Mouse (Mus musculus): ENCODE measurements at regions not wholly inside any gene's neighbourhood (a gene's known extent, or its start where the extent isn't known, plus 50 kb on each side); places are given as distances from the start of the nearest gene placed in this dataset.

DNA sequence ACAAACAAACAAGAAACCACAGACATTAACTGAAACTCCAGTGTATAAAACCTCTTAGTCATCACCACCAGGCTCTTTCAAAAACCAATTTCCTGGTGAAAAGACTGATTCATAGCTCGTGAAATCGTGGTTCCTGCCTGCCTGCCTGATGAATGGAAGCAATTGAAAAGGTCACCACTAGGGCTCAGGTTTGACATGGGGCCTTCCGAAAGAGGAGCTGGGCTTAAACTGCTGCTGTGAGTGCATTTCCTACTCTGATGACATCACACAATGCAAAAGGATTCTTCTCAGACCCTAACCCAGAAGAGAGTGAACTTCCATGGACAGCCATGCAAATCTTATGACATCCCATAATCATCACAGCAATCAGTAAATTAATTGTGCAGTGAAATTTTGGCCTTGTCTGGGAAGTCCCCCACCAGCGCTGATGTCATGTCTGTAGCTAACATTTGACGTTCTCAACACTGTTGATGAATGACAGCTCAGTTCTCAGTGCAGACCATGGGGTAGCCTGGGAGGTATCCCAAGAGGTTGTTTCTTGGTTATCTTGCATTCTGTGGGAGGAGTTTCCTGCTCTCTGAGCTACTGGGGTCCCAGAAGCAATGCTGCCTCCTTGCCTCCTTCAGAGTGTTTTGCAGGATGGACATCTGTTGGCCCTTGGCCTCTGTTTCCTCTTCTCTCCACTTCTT, 182.9 kb downstream of the Fam76b start:
- no peak overlapping the region for H3K4me3 ChIP-seq (ENCODE audit: low read depth, low read length)
- no peaks in the 10 kb centered on the region for H3K36me3 ChIP-seq (ENCODE audit: control insufficient read depth, insufficient read depth, low read length)
- H3K9ac ChIP-seq (replicated peaks; ENCODE audit: low read depth, low read length) = no peak overlapping the region
- H3K27ac ChIP-seq (ENCODE audit: low read length) = no peak overlapping the region
- no peak for ATAC-seq (ENCODE audit: insufficient number of reproducible peaks, insufficient read depth, low FRiP score, low read depth)
- no peaks in the 10 kb centered on the region for H3K27me3 ChIP-seq (ENCODE audit: control insufficient read depth, insufficient read depth, low read length)
- no peaks in the 10 kb centered on the region for H3K4me1 ChIP-seq (ENCODE audit: control insufficient read depth, insufficient read depth, low read length)
- H3K9me3 ChIP-seq (ENCODE audit: control insufficient read depth, low read depth, low read length) = no peaks in the 10 kb centered on the region
- 46% methylated on average over 5 of the region's 5 CpGs for WGBS
- H3K4me2 ChIP-seq (replicated peaks; ENCODE audit: low read depth, low read length) = no peak overlapping the region

DNA sequence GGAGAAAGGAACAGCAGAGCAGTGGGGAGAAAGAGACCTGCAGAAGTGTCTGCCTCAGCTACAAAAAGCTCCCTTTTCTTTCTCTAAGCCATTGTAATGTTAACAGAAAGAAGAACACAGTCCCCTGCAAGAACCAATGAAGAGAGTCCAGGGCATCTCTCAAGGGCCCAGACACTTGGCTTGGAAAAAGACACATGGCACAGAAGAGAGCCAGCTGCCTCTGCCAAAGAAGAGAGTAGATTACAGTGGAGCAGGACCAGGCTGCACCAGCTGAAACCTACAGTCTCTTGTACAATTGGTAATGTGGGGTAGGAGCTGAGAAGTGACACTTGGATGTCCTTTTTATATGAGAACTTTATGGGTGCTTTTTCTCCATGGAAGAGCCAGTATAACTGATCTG, 196.7 kb downstream of the Fam76b start:
- H3K9me3 ChIP-seq (ENCODE audit: control insufficient read depth, low read depth, low read length) = no peaks in the 10 kb centered on the region
- no peak overlapping the region for H3K4me2 ChIP-seq (replicated peaks; ENCODE audit: low read depth, low read length)
- H3K9ac ChIP-seq (replicated peaks; ENCODE audit: low read depth, low read length) = no peak overlapping the region
- H3K27ac ChIP-seq (ENCODE audit: low read length) = no peak overlapping the region
- no peak for ATAC-seq (ENCODE audit: insufficient number of reproducible peaks, insufficient read depth, low FRiP score, low read depth)
- H3K27me3 ChIP-seq (ENCODE audit: control insufficient read depth, insufficient read depth, low read length) = no peaks in the 10 kb centered on the region
- no peaks in the 10 kb centered on the region for H3K4me1 ChIP-seq (ENCODE audit: control insufficient read depth, insufficient read depth, low read length)
- no peaks in the 10 kb centered on the region for H3K36me3 ChIP-seq (ENCODE audit: control insufficient read depth, insufficient read depth, low read length)
- H3K4me3 ChIP-seq (ENCODE audit: low read depth, low read length) = no peak overlapping the region

DNA sequence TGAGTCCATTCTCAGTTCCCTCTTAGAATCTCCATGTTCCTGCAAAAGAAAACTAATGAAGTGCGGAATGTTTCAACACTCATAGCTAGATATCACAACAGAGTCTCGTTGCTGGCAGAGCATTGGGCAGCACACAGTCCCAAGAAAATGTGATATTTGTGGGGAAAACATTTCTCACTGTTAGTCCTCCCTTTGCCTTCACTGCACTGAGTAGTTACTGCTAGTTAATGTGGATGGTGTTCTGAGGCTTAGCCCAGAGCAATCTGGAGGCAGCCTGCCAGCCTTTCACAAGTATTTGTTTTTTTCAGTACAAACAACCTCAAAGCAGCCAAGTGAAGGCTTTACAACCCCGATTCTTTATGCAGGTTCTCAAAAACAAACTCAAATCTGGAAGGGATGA, 197.2 kb downstream of the Fam76b start:
- Histone ChIP-seq H3K27me3 (ENCODE audit: control insufficient read depth, insufficient read depth, low read length) (no peaks in the 10 kb centered on the region), H3K4me2 (replicated peaks; ENCODE audit: low read depth, low read length) (no peak overlapping the region), H3K4me3 (ENCODE audit: low read depth, low read length) (no peak overlapping the region), H3K9ac (replicated peaks; ENCODE audit: low read depth, low read length) (no peak overlapping the region), H3K27ac (ENCODE audit: low read length) (no peak overlapping the region), H3K36me3 (ENCODE audit: control insufficient read depth, insufficient read depth, low read length) (no peaks in the 10 kb centered on the region), H3K9me3 (ENCODE audit: control insufficient read depth, low read depth, low read length) (no peaks in the 10 kb centered on the region), H3K4me1 (ENCODE audit: control insufficient read depth, insufficient read depth, low read length) (no peaks in the 10 kb centered on the region)
- no peak for ATAC-seq (ENCODE audit: insufficient number of reproducible peaks, insufficient read depth, low FRiP score, low read depth)
- 58% methylated on average over 3 of the region's 3 CpGs for WGBS

- Histone ChIP-seq H3K4me1 (ENCODE audit: control insufficient read depth, insufficient read depth, low read length) (no peaks in the 10 kb centered on the region), H3K27me3 (ENCODE audit: control insufficient read depth, insufficient read depth, low read length) (no peaks in the 10 kb centered on the region), H3K27ac (ENCODE audit: low read length) (no peak overlapping the region), H3K4me3 (ENCODE audit: low read depth, low read length) (no peak overlapping the region), H3K9me3 (ENCODE audit: control insufficient read depth, low read depth, low read length) (no peaks in the 10 kb centered on the region), H3K9ac (replicated peaks; ENCODE audit: low read depth, low read length) (no peak overlapping the region), H3K4me2 (replicated peaks; ENCODE audit: low read depth, low read length) (no peak overlapping the region), H3K36me3 (ENCODE audit: control insufficient read depth, insufficient read depth, low read length) (no peaks in the 10 kb centered on the region)
- no peak for ATAC-seq (ENCODE audit: insufficient number of reproducible peaks, insufficient read depth, low FRiP score, low read depth)
- WGBS = 46% methylated on average over 5 of the region's 5 CpGs
Observed at GRCm38 (mm10) chr9:14028056-14028455, 200.5 kb downstream of the Fam76b start.

DNA sequence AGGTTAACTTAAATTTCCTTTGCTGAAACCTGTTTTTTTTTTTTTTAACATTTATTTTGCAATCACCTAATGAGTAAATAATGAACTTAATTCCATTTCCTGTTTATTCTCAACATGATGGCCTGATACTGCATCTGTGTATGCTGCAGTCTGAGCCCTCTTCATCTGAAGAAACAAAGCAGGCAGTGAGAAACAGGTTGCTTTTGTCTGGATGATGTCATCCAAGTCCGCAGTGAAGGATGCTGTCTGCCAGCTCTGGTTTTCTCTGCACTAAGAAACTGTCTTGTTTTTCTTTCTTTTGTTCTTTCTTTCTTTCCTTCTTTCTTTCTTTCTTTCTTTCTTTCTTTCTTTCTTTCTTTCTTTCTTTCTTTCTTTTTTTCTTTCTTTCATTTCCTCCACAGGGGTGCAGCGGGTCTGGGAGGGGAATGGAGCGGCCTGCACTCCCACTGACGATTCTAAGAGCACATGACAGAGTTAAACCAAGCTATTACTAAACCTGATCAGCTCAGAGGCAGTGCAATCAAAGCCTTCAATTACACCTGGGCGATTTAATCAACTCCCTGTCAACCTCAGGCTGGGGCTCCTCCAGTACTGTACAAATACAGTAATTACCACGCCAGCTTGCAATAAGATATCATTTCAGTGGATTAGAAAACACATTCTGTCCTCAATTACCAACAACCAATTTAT, 204.0 kb downstream of the Fam76b start:
- H3K9me3 ChIP-seq (ENCODE audit: control insufficient read depth, low read depth, low read length) = no peaks in the 10 kb centered on the region
- 57% methylated on average over 6 of the region's 6 CpGs for WGBS
- ATAC-seq (ENCODE audit: insufficient number of reproducible peaks, insufficient read depth, low FRiP score, low read depth) = no peak
- H3K4me1 ChIP-seq (ENCODE audit: control insufficient read depth, insufficient read depth, low read length) = no peaks in the 10 kb centered on the region
- H3K27ac ChIP-seq (ENCODE audit: low read length) = no peak overlapping the region
- no peak overlapping the region for H3K4me2 ChIP-seq (replicated peaks; ENCODE audit: low read depth, low read length)
- no peaks in the 10 kb centered on the region for H3K27me3 ChIP-seq (ENCODE audit: control insufficient read depth, insufficient read depth, low read length)
- no peak overlapping the region for H3K4me3 ChIP-seq (ENCODE audit: low read depth, low read length)
- H3K36me3 ChIP-seq (ENCODE audit: control insufficient read depth, insufficient read depth, low read length) = no peaks in the 10 kb centered on the region
- no peak overlapping the region for H3K9ac ChIP-seq (replicated peaks; ENCODE audit: low read depth, low read length)

- no peaks in the 10 kb centered on the region for H3K4me1 ChIP-seq (ENCODE audit: control insufficient read depth, insufficient read depth, low read length)
- no peaks in the 10 kb centered on the region for H3K27me3 ChIP-seq (ENCODE audit: control insufficient read depth, insufficient read depth, low read length)
- H3K9me3 ChIP-seq (ENCODE audit: control insufficient read depth, low read depth, low read length) = no peaks in the 10 kb centered on the region
- no peak for ATAC-seq (ENCODE audit: insufficient number of reproducible peaks, insufficient read depth, low FRiP score, low read depth)
- H3K36me3 ChIP-seq (ENCODE audit: control insufficient read depth, insufficient read depth, low read length) = no peaks in the 10 kb centered on the region
- 56% methylated on average over 1 of the region's 1 CpGs for WGBS
- no peak overlapping the region for H3K4me2 ChIP-seq (replicated peaks; ENCODE audit: low read depth, low read length)
- no peak overlapping the region for H3K9ac ChIP-seq (replicated peaks; ENCODE audit: low read depth, low read length)
- no peak overlapping the region for H3K4me3 ChIP-seq (ENCODE audit: low read depth, low read length)
- no peak overlapping the region for H3K27ac ChIP-seq (ENCODE audit: low read length)
Observed at GRCm38 (mm10) chr9:14032048-14032362, 204.5 kb downstream of the Fam76b start.

DNA sequence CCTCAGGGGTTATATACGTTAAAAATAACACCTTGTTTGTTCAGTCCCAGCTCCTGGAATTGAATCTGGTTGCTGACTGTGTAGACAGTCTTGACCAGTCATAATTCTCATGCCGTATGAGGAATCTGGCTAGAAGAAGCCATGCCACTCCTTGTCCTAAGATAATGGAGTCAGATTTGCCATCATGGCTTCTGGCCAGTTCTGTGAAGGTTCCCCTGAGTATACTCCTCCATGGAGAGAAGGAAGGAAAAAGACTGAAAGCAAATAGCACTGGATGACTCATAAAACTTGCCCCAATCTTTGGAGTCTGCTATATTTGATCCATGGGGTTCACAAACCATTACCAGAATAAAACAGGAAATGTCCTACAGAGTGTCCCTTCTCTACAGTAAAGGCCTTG, 208.0 kb downstream of the Fam76b start:
- Histone ChIP-seq H3K36me3 (ENCODE audit: control insufficient read depth, insufficient read depth, low read length) (no peaks in the 10 kb centered on the region), H3K27ac (ENCODE audit: low read length) (no peak overlapping the region), H3K9me3 (ENCODE audit: control insufficient read depth, low read depth, low read length) (no peaks in the 10 kb centered on the region), H3K4me2 (replicated peaks; ENCODE audit: low read depth, low read length) (no peak overlapping the region), H3K9ac (replicated peaks; ENCODE audit: low read depth, low read length) (no peak overlapping the region), H3K4me3 (ENCODE audit: low read depth, low read length) (no peak overlapping the region), H3K27me3 (ENCODE audit: control insufficient read depth, insufficient read depth, low read length) (no peaks in the 10 kb centered on the region), H3K4me1 (ENCODE audit: control insufficient read depth, insufficient read depth, low read length) (no peaks in the 10 kb centered on the region)
- WGBS = 84% methylated on average over 2 of the region's 2 CpGs
- ATAC-seq (ENCODE audit: insufficient number of reproducible peaks, insufficient read depth, low FRiP score, low read depth) = no peak

GRCm38 (mm10) chr9:14041900-14042435, 214.5 kb downstream of the Fam76b start:
- H3K4me2 ChIP-seq (replicated peaks; ENCODE audit: low read depth, low read length) = no peak overlapping the region
- H3K9ac ChIP-seq (replicated peaks; ENCODE audit: low read depth, low read length) = no peak overlapping the region
- no peak for ATAC-seq (ENCODE audit: insufficient number of reproducible peaks, insufficient read depth, low FRiP score, low read depth)
- WGBS = 43% methylated on average over 2 of the region's 2 CpGs
- H3K4me3 ChIP-seq (ENCODE audit: low read depth, low read length) = no peak overlapping the region
- H3K4me1 ChIP-seq (ENCODE audit: control insufficient read depth, insufficient read depth, low read length) = no peaks in the 10 kb centered on the region
- no peaks in the 10 kb centered on the region for H3K36me3 ChIP-seq (ENCODE audit: control insufficient read depth, insufficient read depth, low read length)
- no peaks in the 10 kb centered on the region for H3K9me3 ChIP-seq (ENCODE audit: control insufficient read depth, low read depth, low read length)
- H3K27ac ChIP-seq (ENCODE audit: low read length) = no peak overlapping the region
- H3K27me3 ChIP-seq (ENCODE audit: control insufficient read depth, insufficient read depth, low read length) = no peaks in the 10 kb centered on the region

- Histone ChIP-seq H3K27ac (ENCODE audit: low read length) (no peak overlapping the region), H3K27me3 (ENCODE audit: control insufficient read depth, insufficient read depth, low read length) (no peaks in the 10 kb centered on the region), H3K36me3 (ENCODE audit: control insufficient read depth, insufficient read depth, low read length) (no peaks in the 10 kb centered on the region), H3K4me3 (ENCODE audit: low read depth, low read length) (no peak overlapping the region), H3K4me2 (replicated peaks; ENCODE audit: low read depth, low read length) (no peak overlapping the region), H3K9me3 (ENCODE audit: control insufficient read depth, low read depth, low read length) (no peaks in the 10 kb centered on the region), H3K9ac (replicated peaks; ENCODE audit: low read depth, low read length) (no peak overlapping the region), H3K4me1 (ENCODE audit: control insufficient read depth, insufficient read depth, low read length) (0 out of 2 replicates have a peak, but pooled peaks cover 3% of the 10 kb centered on the region)
- no peak for ATAC-seq (ENCODE audit: insufficient number of reproducible peaks, insufficient read depth, low FRiP score, low read depth)
- WGBS = 42% methylated on average over 4 of the region's 4 CpGs
Observed at GRCm38 (mm10) chr9:14048224-14048623, 220.7 kb downstream of the Fam76b start.
